In the genomic region with DNA sequence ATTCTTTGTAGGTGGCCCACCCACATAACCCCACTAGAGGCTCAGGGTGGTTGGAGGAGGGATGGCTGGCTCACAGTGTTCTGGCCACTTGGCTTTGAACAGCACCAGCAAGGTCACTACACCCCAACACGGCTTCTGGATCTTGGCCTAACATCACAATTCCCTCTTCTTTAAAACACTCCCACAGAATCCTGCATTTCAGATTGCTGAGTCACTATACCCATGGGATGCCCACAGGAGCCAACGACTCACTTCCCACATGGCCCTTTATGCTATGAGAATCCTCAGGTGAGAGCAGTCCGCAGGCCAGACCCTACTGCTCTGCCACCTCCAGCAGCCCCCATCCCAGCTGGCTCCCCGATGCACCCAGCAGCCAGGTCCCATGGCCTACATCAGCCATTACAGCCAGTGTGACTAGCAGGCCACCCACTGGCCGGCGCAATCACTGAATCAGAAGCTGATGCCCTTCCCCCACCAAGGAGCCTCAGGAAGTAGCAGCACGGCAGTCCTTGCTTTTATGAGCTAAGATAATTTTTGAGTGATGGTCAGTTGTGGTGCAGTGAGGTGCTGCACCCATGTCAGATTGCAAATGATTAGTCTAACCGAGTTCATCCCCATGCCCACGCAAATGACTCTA, we compare ENCODE assay signal across 18 mouse cellular contexts. TPM values are rescaled to one million over a fixed set of nuclear protein-coding genes. Genes with fewer than 3 reads are reported as not detected.
DNase-seq lines count a peak whose midpoint lies in the region; ATAC-seq lines count a peak whose summit lies in the region.
"Had no signal": no experiment of that assay in that cellular context is flagged by ENCODE, and none has a peak within 500 bp of the region (broad histone marks: within the 10 kb centered on the region; RNA-seq: fewer than 3 reads in every experiment).

No protein-coding gene starts in this region.

- no peak for ATAC-seq in activated CD4-positive, CD25-positive, alpha-beta regulatory T cell, adult 4 months
- ATAC-seq: intestine, embryonic 16.5 days; midbrain, embryonic 16.5 days had no signal

- DNase-seq in kidney, adult 18-20 months, result peak; percentile 28
- DNase-seq in kidney, adult 9 months, result no peak
- peak; percentile 18 for DNase-seq in right cerebral cortex, adult 18-20 months
- DNase-seq in right cerebral cortex, postnatal 4 days, result no peak
- DNase-seq in adipocyte (ENCODE audit: low spot score), result peak; percentile 5
- DNase-seq in testis, postnatal 10 days (ENCODE audit: low spot score), result peak; percentile 74
- DNase-seq: adrenal gland, postnatal 25 days; cerebellum, postnatal 14 days; lung, embryonic 14.5 days; thymus, postnatal 36 days had no signal

RNA-seq across cellular contexts. Expression of gene Tmem174, which starts 4.8 kb away (rescaled TPM):
- not detected for polyA plus RNA-seq in activated CD4-positive, CD25-positive, alpha-beta regulatory T cell, adult 4 months (2017; shearing (Covaris generic))
- polyA plus RNA-seq: embryonic facial prominence, embryonic 12.5 days; forebrain, embryonic 12.5 days; heart, embryonic 13.5 days; limb, embryonic 13.5 days; midbrain, embryonic 16.5 days; neural tube, embryonic 12.5 days had no signal

Comparison
In these comparisons a context has a peak if more than half of its experiments do, and no peak if none do; other contexts are left out.
1. DNase-seq: peak in kidney, adult 18-20 months (single experiment), right cerebral cortex, adult 18-20 months (single experiment), adipocyte (single experiment) and testis, postnatal 10 days (single experiment); none in kidney, adult 9 months (single experiment) and right cerebral cortex, postnatal 4 days (single experiment).